Mouse (Mus musculus): ENCODE measurements at regions not wholly inside any gene's neighbourhood (a gene's known extent, or its start where the extent isn't known, plus 50 kb on each side); places are given as distances from the start of the nearest gene placed in this dataset.

DNA sequence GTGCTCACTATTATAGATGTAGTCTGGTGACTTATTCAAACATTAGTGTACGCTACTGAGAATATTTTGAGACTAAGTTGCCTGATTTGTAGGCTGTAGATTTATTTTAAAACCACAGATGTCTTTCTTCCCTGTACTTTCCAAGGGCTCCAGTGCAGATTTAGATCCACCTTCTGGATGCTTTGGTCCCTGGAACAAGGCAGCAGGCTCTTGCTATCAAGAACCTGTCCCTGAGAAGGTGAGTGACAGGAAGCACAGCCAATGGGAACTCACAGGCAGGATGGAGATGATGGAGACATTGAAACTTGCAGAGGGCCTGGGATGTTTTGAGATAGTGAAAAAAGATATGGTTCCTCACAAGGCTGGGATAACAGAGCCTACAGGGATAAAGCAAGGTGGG is 70.0 kb upstream of the Sox4 start:
- no peak for DNase-seq (ENCODE audit: low read depth, low spot score)

GRCm38 (mm10) chr13:29019839-29020238 is 66.3 kb upstream of the Sox4 start:
- no peak for DNase-seq (ENCODE audit: low read depth, low spot score)

DNA sequence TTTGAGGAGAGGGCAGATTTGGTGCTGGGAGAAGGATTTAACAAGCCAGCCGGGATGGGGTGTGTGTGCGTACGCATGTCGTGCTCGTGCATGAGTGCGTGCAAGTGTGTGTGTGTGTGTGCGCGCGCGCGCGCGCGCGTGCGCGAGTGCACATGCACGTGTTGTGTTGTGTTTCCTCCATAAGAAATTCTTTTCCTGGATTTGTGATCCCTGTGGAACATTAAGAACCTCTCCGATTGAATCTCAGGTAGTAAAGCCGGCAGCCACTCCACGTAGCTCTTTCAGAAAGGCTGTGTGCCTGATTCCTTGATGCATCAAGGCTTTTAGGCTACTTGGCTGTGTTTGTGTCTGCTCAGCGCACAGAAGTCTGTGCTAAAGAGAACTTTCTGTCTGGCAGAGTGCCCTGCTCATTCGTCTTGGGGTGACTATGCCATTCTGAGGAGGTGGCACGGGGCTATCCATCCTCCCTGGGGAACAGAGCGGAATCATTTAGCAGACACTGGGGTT is 62.7 kb upstream of the Sox4 start:
- peak; percentile 60 for DNase-seq (ENCODE audit: low read depth, low spot score)

DNA sequence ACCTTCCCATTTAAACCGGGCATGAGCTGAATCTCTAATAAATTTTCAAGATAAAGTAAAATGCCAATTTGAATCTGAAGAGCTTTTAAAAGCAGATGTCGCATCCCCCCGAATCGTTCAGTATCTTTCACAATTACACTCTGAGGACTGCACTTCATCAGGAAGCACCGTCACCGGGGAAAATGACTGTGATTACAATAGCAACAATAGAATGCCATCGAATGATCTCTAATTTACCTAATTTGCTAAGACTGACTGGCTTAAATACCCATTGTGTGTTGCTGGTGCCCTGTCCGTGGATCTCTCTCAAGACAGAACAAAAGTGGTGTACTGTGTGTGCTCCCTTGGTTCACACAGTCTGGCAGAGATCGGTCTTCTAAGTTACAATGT is 62.1 kb upstream of the Sox4 start:
- DNase-seq (ENCODE audit: low read depth, low spot score) = peak; percentile 58

GRCm38 (mm10) chr13:29014827-29015604 is 61.5 kb upstream of the Sox4 start:
- peak; percentile 56 for DNase-seq (ENCODE audit: low read depth, low spot score)

- DNase-seq (ENCODE audit: low read depth, low spot score) = no peak
These were observed 60.7 kb upstream of the Sox4 start for GRCm38 (mm10) chr13:29014066-29014826.

DNA sequence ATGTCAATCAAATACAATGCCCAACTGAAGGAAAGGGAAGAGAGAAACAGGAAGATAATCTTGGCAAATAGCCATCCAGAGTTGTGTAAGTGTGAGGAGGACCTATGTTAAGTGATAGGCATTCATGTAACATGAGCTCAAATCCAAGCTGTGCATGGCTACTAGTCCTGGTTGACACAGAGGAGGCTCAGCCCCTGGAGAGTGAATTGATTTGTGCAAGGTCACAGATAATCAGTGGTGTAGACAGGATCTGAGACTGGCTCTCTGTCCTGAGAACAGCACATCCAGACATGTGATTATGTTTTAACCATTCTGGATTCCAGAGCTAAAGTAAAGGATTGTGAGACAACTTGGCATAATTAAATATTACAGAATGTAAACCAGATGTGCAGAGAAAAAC is 53.0 kb upstream of the Sox4 start:
- DNase-seq (ENCODE audit: low read depth, low spot score) = no peak

Measured in brain, embryonic 18.5 days (tissue).